Mouse (Mus musculus) lung, embryonic 15.5 days (tissue): ENCODE measurements around the gene Sqstm1. TPM values are rescaled to one million over a fixed set of nuclear protein-coding genes. Genes with fewer than 3 reads are reported as not detected.
"Not testable (repeated sequence)": the region's sequence is repeated elsewhere in the genome, so short reads cannot be mapped to it uniquely, and the experiment has no call there.

ENCODE experiments used
- ATAC-seq: fragments of 200-750 bp; cut with Nextera tagmentation; 2 replicates; pipeline ENCODE4 v1.8.0; 2017; ENCODE audit warnings: moderate number of reproducible peaks, borderline replicate concordance; ENCODE audit not compliant: low FRiP score, low TSS enrichment; ENCODE audit errors: extremely low read depth
- H3K27ac ChIP-seq: fragments of 300-500 bp; sonication (generic); 2 replicates; pipeline ENCODE4 v1.5.1; 2015; ENCODE audit warnings: moderate library complexity, mild to moderate bottlenecking, inconsistent platforms
- H3K27me3 ChIP-seq: fragments of 300-500 bp; sonication (generic); 2 replicates; pipeline ENCODE4 v1.6.1; 2015; ENCODE audit warnings: inconsistent platforms
- H3K36me3 ChIP-seq: fragments of 300-500 bp; sonication (generic); 2 replicates; pipeline ENCODE4 v1.6.1; 2015; ENCODE audit warnings: inconsistent platforms
- H3K4me1 ChIP-seq: fragments of 300-500 bp; sonication (generic); 2 replicates; pipeline ENCODE4 v1.6.1; 2015; ENCODE audit warnings: inconsistent platforms
- H3K4me2 ChIP-seq: fragments of 300-500 bp; sonication (generic); 2 replicates; pipeline ENCODE4 v1.6.1; 2015; ENCODE audit warnings: inconsistent platforms, mild to moderate bottlenecking, moderate library complexity
- H3K4me3 ChIP-seq: fragments of 300-500 bp; sonication (generic); 2 replicates; pipeline ENCODE4 v1.5.1; 2015; ENCODE audit warnings: mild to moderate bottlenecking, inconsistent platforms
- H3K9ac ChIP-seq: fragments of 300-500 bp; sonication (generic); 2 replicates; pipeline ENCODE4 v1.6.1; 2015; ENCODE audit warnings: inconsistent platforms
- H3K9me3 ChIP-seq: fragments of 300-500 bp; sonication (generic); 2 replicates; pipeline ENCODE4 v1.6.1; 2016; ENCODE audit warnings: inconsistent platforms
- WGBS: fragments of 180-500 bp; shearing (Covaris S2); methylation state at CpG from one replicate; pipeline ENCODE4 v1.1.7; 2015; 5-methylcytosine and 5-hydroxymethylcytosine counted together
- polyA plus RNA-seq: library from polyadenylated mRNA; unstranded; fragments of >200 nt; fragmentation: Nextera tagmentation; extraction: Ambion mirVana; gene quantifications from 2 replicates; pipeline ENCODE4 v1.2.1, GENCODE M21; 2015

The Sqstm1 gene
- polyA plus RNA-seq, 1 experiment from 2014 or later = 273 TPM

GRCm38 (mm10) chr11:50182702-50183101 is 27.9 kb downstream of the Sqstm1 start:
- no peak overlapping the region for H3K9ac ChIP-seq

DNA sequence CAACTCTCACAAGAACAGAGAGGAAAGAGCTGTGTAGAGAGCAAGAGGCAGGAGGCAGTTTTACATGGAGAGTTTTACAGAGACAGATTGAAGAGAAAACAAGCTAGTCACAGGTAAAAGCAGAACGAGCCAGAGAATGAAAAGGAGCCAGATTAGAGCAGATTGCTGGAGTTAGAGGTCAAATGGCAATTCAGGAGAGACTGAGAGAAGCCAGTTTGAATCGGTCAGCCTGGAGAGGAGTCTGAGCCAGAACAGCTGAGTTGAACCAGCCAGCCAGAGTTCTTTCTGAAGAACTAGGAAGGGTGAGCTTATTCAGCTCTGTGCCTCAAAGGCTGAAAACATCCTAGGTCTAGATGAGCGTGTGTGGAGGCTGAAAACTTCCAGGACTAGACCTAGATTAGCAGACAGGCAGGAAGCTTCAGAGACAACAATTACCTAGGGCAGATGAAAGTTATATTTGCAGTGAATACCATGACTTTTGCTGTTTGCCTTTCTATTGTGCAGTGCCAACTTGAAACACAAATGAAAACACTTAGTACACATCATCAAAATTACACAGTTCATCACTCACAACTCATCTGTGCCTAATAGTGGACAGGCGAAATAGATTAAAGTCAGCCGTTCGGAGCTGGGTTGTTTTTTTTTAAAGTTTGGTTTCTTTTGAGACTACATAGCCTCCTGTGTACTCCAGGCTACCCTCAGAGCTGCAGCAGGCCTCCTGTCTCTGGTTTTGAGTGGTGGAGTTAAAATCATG is 30.0 kb downstream of the Sqstm1 start:
- Histone ChIP-seq H3K9me3 (no peaks in the 10 kb centered on the region), H3K4me1 (peaks cover 6% of the 10 kb centered on the region), H3K4me3 (no peak overlapping the region), H3K9ac (no peak overlapping the region), H3K27me3 (no peaks in the 10 kb centered on the region), H3K36me3 (0 out of 2 replicates have a peak, but pooled peaks cover 4% of the 10 kb centered on the region), H3K4me2 (no peak overlapping the region), H3K27ac (no peak overlapping the region)
- ATAC-seq = no peak
- WGBS = 64% methylated on average over 6 of the region's 6 CpGs

More at GRCm38 (mm10) chr11:50182702-50183101, 27.9 kb downstream of the Sqstm1 start:
- Histone ChIP-seq H3K4me3 (no peak overlapping the region), H3K4me1 (no peaks in the 10 kb centered on the region), H3K27me3 (no peaks in the 10 kb centered on the region), H3K36me3 (0 out of 2 replicates have a peak, but pooled peaks cover 4% of the 10 kb centered on the region), H3K9me3 (no peaks in the 10 kb centered on the region), H3K4me2 (no peak overlapping the region), H3K27ac (no peak overlapping the region)
- WGBS = 81% methylated on average over 4 of the region's 4 CpGs
- no peak for ATAC-seq

- Histone ChIP-seq H3K4me1 (peaks cover 11% of the 10 kb centered on the region), H3K4me2 (no peak overlapping the region), H3K27ac (0 out of 2 replicates have a peak overlapping the region, but pooled peaks have one; percentile 20), H3K9me3 (no peaks in the 10 kb centered on the region), H3K36me3 (0 out of 2 replicates have a peak, but pooled peaks cover 4% of the 10 kb centered on the region), H3K9ac (no peak overlapping the region), H3K27me3 (no peaks in the 10 kb centered on the region), H3K4me3 (no peak overlapping the region)
- WGBS = 71% methylated on average over 5 of the region's 5 CpGs
- ATAC-seq = no peak
Observed at GRCm38 (mm10) chr11:50178532-50179488, 31.8 kb downstream of the Sqstm1 start.

GRCm38 (mm10) chr11:50177111-50177510 is 33.5 kb downstream of the Sqstm1 start:
- H3K27ac ChIP-seq = no peak overlapping the region
- no peak overlapping the region for H3K4me2 ChIP-seq
- H3K36me3 ChIP-seq = 0 out of 2 replicates have a peak, but pooled peaks cover 4% of the 10 kb centered on the region
- no peaks in the 10 kb centered on the region for H3K9me3 ChIP-seq
- no peak overlapping the region for H3K9ac ChIP-seq
- no peaks in the 10 kb centered on the region for H3K27me3 ChIP-seq
- no peak for ATAC-seq
- 60% methylated on average over 6 of the region's 6 CpGs for WGBS
- peaks cover 11% of the 10 kb centered on the region for H3K4me1 ChIP-seq
- no peak overlapping the region for H3K4me3 ChIP-seq

- H3K27ac ChIP-seq = no peak overlapping the region
- H3K36me3 ChIP-seq = peaks cover 10% of the 10 kb centered on the region
- no peaks in the 10 kb centered on the region for H3K9me3 ChIP-seq
- 40% methylated on average over 3 of the region's 3 CpGs for WGBS
- no peak overlapping the region for H3K4me3 ChIP-seq
- no peaks in the 10 kb centered on the region for H3K27me3 ChIP-seq
- H3K4me1 ChIP-seq = peaks cover 11% of the 10 kb centered on the region
- no peak overlapping the region for H3K4me2 ChIP-seq
- no peak overlapping the region for H3K9ac ChIP-seq
- no peak for ATAC-seq
Observed at GRCm38 (mm10) chr11:50176351-50176750, 34.3 kb downstream of the Sqstm1 start.

DNA sequence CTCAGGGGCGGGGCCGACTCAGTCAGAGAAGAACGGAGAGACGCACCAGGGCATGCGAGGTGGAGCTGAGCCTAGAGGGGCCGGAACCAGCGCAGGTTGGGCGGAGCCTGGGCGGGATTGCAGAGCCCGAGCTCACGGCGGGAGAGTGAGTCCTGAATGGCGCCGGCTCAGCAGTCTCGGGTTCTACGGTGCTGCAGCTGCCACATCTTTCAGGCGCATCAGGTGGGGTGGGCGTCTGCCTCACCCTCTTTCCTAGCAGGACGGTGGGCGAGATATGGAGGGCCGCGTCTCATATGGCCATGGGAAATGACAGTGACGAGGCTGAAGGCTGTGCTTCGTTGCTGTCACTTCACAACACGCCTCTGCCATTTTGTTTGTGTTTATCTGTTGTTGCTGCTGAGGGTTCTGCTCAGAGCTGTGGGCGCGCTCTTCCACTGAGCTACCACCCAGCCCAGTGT is 35.9 kb downstream of the Sqstm1 start:
- Histone ChIP-seq H3K9me3 (no peaks in the 10 kb centered on the region), H3K36me3 (peaks cover 21% of the 10 kb centered on the region), H3K4me3 (peak overlapping the region; percentile 68), H3K9ac (peak overlapping the region; percentile 85), H3K27me3 (no peaks in the 10 kb centered on the region), H3K4me1 (peaks cover 11% of the 10 kb centered on the region), H3K4me2 (peak overlapping the region; percentile 74), H3K27ac (peak overlapping the region; percentile 64)
- peak; percentile 99 for ATAC-seq
- under 1% methylated on average over 27 of the region's 27 CpGs for WGBS

DNA sequence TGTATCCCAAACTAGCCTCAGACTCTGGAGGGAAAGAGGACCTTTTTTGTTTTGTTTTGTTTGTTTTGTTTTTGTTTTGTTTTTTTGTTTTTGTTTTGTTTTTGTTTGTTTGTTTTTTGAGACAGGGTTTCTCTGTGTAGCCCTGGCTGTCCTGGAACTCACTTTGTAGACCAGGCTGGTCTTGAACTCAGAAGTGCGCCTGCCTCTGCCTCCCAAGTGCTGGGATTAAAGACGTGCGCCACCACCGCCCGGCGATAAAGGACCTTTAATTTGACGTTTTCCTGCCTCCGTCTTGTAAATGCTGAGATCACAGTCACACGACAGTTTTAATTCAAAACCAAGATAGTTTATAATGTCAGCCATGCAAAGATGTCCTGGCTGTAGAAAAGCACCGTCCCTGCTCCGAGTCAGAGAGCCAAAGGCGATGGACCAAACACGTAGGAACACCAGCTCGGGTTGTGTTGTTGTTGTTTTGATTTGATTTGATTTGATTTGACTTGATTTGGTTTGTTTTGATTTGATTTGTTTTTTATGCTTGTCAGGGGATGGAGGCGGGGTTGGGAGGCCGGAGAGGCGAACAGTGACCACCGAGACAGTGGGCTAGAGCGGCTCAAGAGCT is 36.4 kb downstream of the Sqstm1 start, which contains the start of gene Mrnip:
Gene Mrnip (plus strand): TSS at position 334 of the 619 bp plus-strand sequence.
- peak within 1 kb of the TSS; percentile 74 for H3K4me2 ChIP-seq
- WGBS = 3% methylated on average over 19 of the region's 19 CpGs
- peaks cover 27% of the 10 kb centered on the region for H3K36me3 ChIP-seq
- peak within 1 kb of the TSS; percentile 85 for H3K9ac ChIP-seq
- H3K4me1 ChIP-seq = peaks cover 11% of the 10 kb centered on the region
- ATAC-seq = peak; percentile 37; the same call in 1 of the 2 replicates
- not testable (repeated sequence) for H3K9me3 ChIP-seq, H3K27me3 ChIP-seq
- peak within 1 kb of the TSS; percentile 68 for H3K4me3 ChIP-seq
- peak within 1 kb of the TSS; percentile 64 for H3K27ac ChIP-seq

DNA sequence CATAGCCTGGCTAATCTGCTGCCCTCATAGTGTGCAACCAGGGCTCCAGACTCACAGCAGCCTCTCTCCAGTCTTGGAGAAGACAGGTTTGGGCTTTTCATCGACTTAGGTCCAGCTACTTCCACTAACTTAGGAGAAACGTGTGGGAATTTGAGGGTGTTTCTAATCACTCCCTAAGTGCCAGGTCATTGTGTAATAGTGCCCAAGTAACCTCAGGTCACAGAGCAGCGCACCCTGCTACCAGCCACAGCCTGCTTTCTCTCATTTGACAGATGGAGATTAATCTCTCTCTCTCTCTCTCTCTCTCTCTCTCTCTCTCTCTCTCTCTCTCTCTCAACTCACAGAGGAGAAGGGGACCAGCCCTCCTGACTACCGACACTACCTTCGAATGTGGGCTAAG is 42.3 kb downstream of the Sqstm1 start:
- no peak overlapping the region for H3K4me3 ChIP-seq
- H3K36me3 ChIP-seq = peaks cover 47% of the 10 kb centered on the region
- 85% methylated on average over 5 of the region's 5 CpGs for WGBS
- H3K27me3 ChIP-seq = no peaks in the 10 kb centered on the region
- no peak overlapping the region for H3K9ac ChIP-seq
- no peaks in the 10 kb centered on the region for H3K4me1 ChIP-seq
- no peak for ATAC-seq
- H3K4me2 ChIP-seq = no peak overlapping the region
- H3K27ac ChIP-seq = no peak overlapping the region
- no peaks in the 10 kb centered on the region for H3K9me3 ChIP-seq

DNA sequence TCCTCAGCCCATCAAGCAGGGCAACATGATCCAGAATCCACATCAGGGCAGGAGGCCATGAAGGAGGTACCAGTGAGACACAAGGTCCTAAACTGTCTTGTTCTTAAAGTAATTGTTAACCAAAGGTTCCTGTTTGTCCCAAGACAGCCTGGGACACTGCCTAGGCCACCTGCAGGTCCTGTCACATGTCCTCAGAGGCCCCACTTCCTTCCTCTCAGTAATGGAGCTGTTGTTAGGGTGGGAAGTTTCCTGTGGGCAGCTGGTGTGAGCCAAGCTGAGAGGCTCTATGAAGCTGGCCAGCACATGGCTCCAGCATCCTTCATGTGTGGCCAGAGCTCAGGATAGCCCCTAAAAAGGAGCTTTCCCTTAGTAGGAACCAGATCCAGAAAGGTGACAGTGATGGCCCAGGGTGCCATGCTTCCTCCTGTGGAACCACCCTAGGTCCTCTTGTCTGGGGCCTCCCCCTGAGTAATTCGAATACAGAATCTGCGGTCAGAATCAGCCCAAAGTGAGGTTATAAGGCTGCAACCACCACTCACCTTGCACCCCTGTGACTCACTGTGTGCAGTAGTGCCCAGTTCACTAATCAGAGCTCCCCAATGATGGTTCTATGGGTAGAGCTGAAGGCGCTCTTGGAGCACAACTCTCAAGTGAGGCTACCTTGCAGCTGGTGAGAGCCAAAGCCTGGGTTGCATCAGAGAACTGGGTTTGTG is 48.1 kb downstream of the Sqstm1 start:
- H3K36me3 ChIP-seq = peaks cover 48% of the 10 kb centered on the region

GRCm38 (mm10) chr11:50161578-50162304 is 48.9 kb downstream of the Sqstm1 start:
- Histone ChIP-seq H3K27me3 (no peaks in the 10 kb centered on the region), H3K27ac (0 out of 2 replicates have a peak overlapping the region, but pooled peaks have one; percentile 29), H3K9me3 (no peaks in the 10 kb centered on the region), H3K4me1 (no peaks in the 10 kb centered on the region), H3K9ac (no peak overlapping the region), H3K36me3 (peaks cover 55% of the 10 kb centered on the region), H3K4me2 (no peak overlapping the region), H3K4me3 (no peak overlapping the region)
- ATAC-seq = peak; percentile 23; the same call in 1 of the 2 replicates
- WGBS = 60% methylated on average over 10 of the region's 10 CpGs

More for the DNA sequence above, 48.1 kb downstream of the Sqstm1 start:
- H3K4me1 ChIP-seq = no peaks in the 10 kb centered on the region
- no peaks in the 10 kb centered on the region for H3K9me3 ChIP-seq
- no peaks in the 10 kb centered on the region for H3K27me3 ChIP-seq
- no peak overlapping the region for H3K4me2 ChIP-seq
- H3K27ac ChIP-seq = 0 out of 2 replicates have a peak overlapping the region, but pooled peaks have one; percentile 29
- 88% methylated on average over 3 of the region's 3 CpGs for WGBS
- ATAC-seq = peak; percentile 62
- no peak overlapping the region for H3K9ac ChIP-seq
- H3K4me3 ChIP-seq = no peak overlapping the region
